Mouse (Mus musculus) intestine, postnatal 0 days (tissue): ENCODE data around the gene Tardbp. TPM values are rescaled to one million over a fixed set of nuclear protein-coding genes. Genes with fewer than 3 reads are reported as not detected.

Source experiments
- ATAC-seq: fragments of 200-750 bp; cut with Nextera tagmentation; 2 replicates; pipeline ENCODE4 v1.8.0; 2017; ENCODE audit warnings: mild to moderate bottlenecking, moderate TSS enrichment, moderate library complexity
- H3K27ac ChIP-seq: fragments of 300-500 bp; sonication (generic); 2 replicates; pipeline ENCODE4 v1.5.1; 2014; ENCODE audit warnings: mild to moderate bottlenecking, low read depth, low read length, moderate library complexity
- H3K27me3 ChIP-seq: fragments of 300-500 bp; sonication (generic); replicated peaks from 2 replicates; pipeline ENCODE4 v1.6.1; 2014; ENCODE audit warnings: low read length, mixed read lengths; ENCODE audit not compliant: control insufficient read depth, insufficient read depth
- H3K36me3 ChIP-seq: fragments of 300-500 bp; sonication (generic); 2 replicates; pipeline ENCODE4 v1.6.1; 2014; ENCODE audit warnings: mild to moderate bottlenecking, moderate library complexity; ENCODE audit not compliant: control insufficient read depth, insufficient read depth
- H3K4me1 ChIP-seq: fragments of 300-500 bp; sonication (generic); replicated peaks from 2 replicates; pipeline ENCODE4 v1.6.1; 2014; ENCODE audit warnings: antibody characterized with exemption, low read length, mixed read lengths; ENCODE audit not compliant: control insufficient read depth, insufficient read depth
- H3K4me2 ChIP-seq: fragments of 300-500 bp; sonication (generic); replicated peaks from 2 replicates; pipeline ENCODE4 v1.6.1; 2014; ENCODE audit warnings: low read depth, mild to moderate bottlenecking, moderate library complexity
- H3K4me3 ChIP-seq: fragments of 300-500 bp; sonication (generic); 2 replicates; pipeline ENCODE4 v1.5.1; 2014; ENCODE audit warnings: low read depth, low read length
- H3K9ac ChIP-seq: fragments of 300-500 bp; sonication (generic); 2 replicates; pipeline ENCODE4 v1.6.1; 2014; ENCODE audit warnings: mild to moderate bottlenecking, low read depth, low read length
- H3K9me3 ChIP-seq: fragments of 300-500 bp; sonication (generic); 2 replicates; pipeline ENCODE4 v1.6.1; 2016; ENCODE audit warnings: mixed run types; ENCODE audit not compliant: control insufficient read depth
- CTCF ChIP-seq: sonication (generic); IDR thresholded peaks from 2 replicates; pipeline ENCODE4 v1.5.1; 2016; ENCODE audit warnings: low read depth, mild to moderate bottlenecking, control low read depth, antibody characterized with exemption, moderate library complexity
- WGBS: fragments of 180-500 bp; shearing (Covaris S2); extraction: QIAGEN DNeasy Blood & Tissue Kit; methylation state at CpG from one replicate; pipeline ENCODE4 v1.1.7; 2014; 5-methylcytosine and 5-hydroxymethylcytosine counted together
- polyA plus RNA-seq: library from polyadenylated mRNA; unstranded; fragments of >200 nt; fragmentation: Nextera tagmentation; extraction: Ambion mirVana; gene quantifications from 2 replicates; pipeline ENCODE4 v1.2.1, GENCODE M21; 2015

The Tardbp gene
- polyA plus RNA-seq, 1 experiment from 2014 or later, result 113 TPM

GRCm38 (mm10) chr4:148664021-148664420, 37.2 kb upstream of the Tardbp start:
- ATAC-seq, result no peak

DNA sequence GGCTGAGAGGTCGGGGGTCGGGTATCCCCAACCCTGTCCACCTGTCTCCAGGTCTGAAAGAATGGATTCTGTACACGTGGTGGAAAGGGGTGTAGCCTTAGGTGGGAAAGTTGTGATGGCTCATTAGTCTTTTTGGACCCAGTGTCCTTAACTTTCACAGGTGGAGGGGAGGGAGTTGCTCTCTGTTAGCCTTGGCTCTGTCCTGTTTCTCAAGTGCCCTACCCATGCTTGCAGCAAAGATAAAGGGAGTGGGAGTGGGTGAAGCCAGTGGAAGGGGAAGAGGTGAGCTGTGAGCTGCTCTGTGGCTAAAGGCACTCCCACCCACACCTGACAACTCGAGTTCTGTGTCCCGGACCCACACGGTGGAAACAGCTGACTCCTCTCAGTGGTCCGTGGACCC, 36.5 kb upstream of the Tardbp start:
- TF ChIP-seq CTCF, result no peak
- no peak for ATAC-seq
- WGBS, result 69% methylated on average over 7 of the region's 7 CpGs

More at GRCm38 (mm10) chr4:148664021-148664420, 37.2 kb upstream of the Tardbp start:
- 44% methylated on average over 6 of the region's 6 CpGs for WGBS
- no peak overlapping the region for H3K9ac ChIP-seq
- TF ChIP-seq CTCF, result no peak
- H3K4me1 ChIP-seq, result no peaks in the 10 kb centered on the region
- H3K27ac ChIP-seq, result no peak overlapping the region
- no peaks in the 10 kb centered on the region for H3K9me3 ChIP-seq
- H3K36me3 ChIP-seq, result no peaks in the 10 kb centered on the region
- no peak overlapping the region for H3K4me2 ChIP-seq
- no peaks in the 10 kb centered on the region for H3K27me3 ChIP-seq
- H3K4me3 ChIP-seq, result no peak overlapping the region

GRCm38 (mm10) chr4:148662168-148662965, 35.5 kb upstream of the Tardbp start:
- Histone ChIP-seq H3K4me3 (no peak overlapping the region), H3K27ac (no peak overlapping the region), H3K4me1 (no peaks in the 10 kb centered on the region), H3K9ac (no peak overlapping the region), H3K4me2 (peak overlapping the region; percentile 37), H3K9me3 (no peaks in the 10 kb centered on the region), H3K36me3 (no peaks in the 10 kb centered on the region), H3K27me3 (no peaks in the 10 kb centered on the region)
- 0 out of 2 replicates have a peak, but pooled peaks have one; percentile 39 for ATAC-seq
- WGBS, result 34% methylated on average over 21 of the region's 21 CpGs
- TF ChIP-seq CTCF, result peak; percentile 90

More for the DNA sequence above, 36.5 kb upstream of the Tardbp start:
- Histone ChIP-seq H3K27me3 (no peaks in the 10 kb centered on the region), H3K4me2 (no peak overlapping the region), H3K4me3 (no peak overlapping the region), H3K36me3 (no peaks in the 10 kb centered on the region), H3K27ac (no peak overlapping the region), H3K9ac (no peak overlapping the region), H3K4me1 (no peaks in the 10 kb centered on the region), H3K9me3 (no peaks in the 10 kb centered on the region)

- 37% methylated on average over 3 of the region's 3 CpGs for WGBS
Measured at GRCm38 (mm10) chr4:148660174-148660573, 33.4 kb upstream of the Tardbp start.

GRCm38 (mm10) chr4:148657776-148658175, 31.0 kb upstream of the Tardbp start:
- H3K36me3 ChIP-seq, result no peaks in the 10 kb centered on the region
- WGBS, result 77% methylated on average over 13 of the region's 13 CpGs
- no peak overlapping the region for H3K9ac ChIP-seq
- no peak for TF ChIP-seq CTCF
- no peak overlapping the region for H3K4me3 ChIP-seq
- no peaks in the 10 kb centered on the region for H3K9me3 ChIP-seq
- no peak overlapping the region for H3K27ac ChIP-seq
- ATAC-seq, result no peak
- H3K4me1 ChIP-seq, result no peaks in the 10 kb centered on the region
- H3K27me3 ChIP-seq, result no peaks in the 10 kb centered on the region
- H3K4me2 ChIP-seq, result no peak overlapping the region

More at GRCm38 (mm10) chr4:148660174-148660573, 33.4 kb upstream of the Tardbp start:
- ATAC-seq, result no peak
- no peak overlapping the region for H3K4me3 ChIP-seq
- no peaks in the 10 kb centered on the region for H3K4me1 ChIP-seq
- no peak overlapping the region for H3K9ac ChIP-seq
- no peaks in the 10 kb centered on the region for H3K36me3 ChIP-seq
- TF ChIP-seq CTCF, result no peak
- H3K4me2 ChIP-seq, result no peak overlapping the region
- H3K27me3 ChIP-seq, result no peaks in the 10 kb centered on the region
- H3K9me3 ChIP-seq, result no peaks in the 10 kb centered on the region
- H3K27ac ChIP-seq, result no peak overlapping the region

DNA sequence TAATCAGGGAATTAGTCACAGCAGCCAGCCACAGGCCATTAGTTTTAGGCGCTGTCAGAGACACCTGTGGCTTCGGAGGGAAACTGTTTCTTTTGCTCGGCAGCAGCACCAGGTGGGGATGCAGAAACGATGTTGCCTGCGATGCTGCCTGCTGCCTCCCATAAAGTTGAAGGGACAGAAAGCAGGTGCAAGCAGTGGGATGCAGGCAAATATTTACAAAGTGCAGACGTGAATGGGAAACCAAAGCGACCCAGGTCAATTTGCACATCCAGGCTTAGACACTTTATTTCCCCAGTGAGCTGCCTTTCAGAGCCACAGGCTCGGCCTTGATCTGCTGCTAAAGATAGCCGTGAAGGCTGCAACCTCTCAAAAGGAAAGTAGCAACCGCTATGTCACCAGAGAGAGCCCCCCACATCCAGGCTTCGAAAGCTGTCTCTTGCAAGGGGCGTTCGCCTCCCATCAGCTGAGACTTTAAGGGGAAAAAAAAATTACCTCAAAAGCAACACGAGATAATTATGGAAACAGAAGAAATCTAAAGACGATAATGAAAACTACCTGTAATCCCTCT, 30.0 kb upstream of the Tardbp start:
- no peaks in the 10 kb centered on the region for H3K4me1 ChIP-seq
- no peaks in the 10 kb centered on the region for H3K36me3 ChIP-seq
- no peak overlapping the region; the same call in 1 of the 2 replicates for H3K9ac ChIP-seq
- no peak for TF ChIP-seq CTCF
- no peak overlapping the region for H3K27ac ChIP-seq
- 28% methylated on average over 15 of the region's 15 CpGs for WGBS
- H3K27me3 ChIP-seq, result no peaks in the 10 kb centered on the region
- ATAC-seq, result no peak
- H3K4me2 ChIP-seq, result no peak overlapping the region
- H3K4me3 ChIP-seq, result no peak overlapping the region
- no peaks in the 10 kb centered on the region for H3K9me3 ChIP-seq
